Mouse (Mus musculus): ENCODE results near the gene Fgd3. TPM values are rescaled to one million over a fixed set of nuclear protein-coding genes. Genes with fewer than 3 reads are reported as not detected.

Fgd3 gene
- polyA plus RNA-seq, 1 experiment from 2014 or later = 0.98 TPM

DNA sequence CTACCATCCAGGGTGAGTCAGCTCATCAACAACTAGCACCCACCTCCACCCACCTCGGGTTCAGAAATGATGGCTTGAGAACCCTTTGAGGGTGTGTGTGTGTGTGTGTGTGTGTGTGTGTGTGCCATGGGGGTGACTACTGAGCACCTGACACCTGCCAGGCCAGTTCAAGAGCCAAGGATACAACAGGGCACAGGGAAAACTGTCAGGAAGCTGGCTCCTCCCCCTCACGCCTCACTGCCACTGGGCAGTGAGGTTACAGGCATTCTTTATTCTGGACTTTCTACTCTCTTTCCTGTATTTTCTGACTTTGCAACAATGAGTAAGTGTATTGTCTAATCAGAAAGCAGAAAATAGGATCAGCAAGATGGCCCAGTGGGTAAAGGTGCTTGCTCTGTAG is 70.5 kb downstream of the Fgd3 start:
- WGBS = 67% methylated on average over 2 of the region's 2 CpGs
- Histone ChIP-seq H3K9me3 (no peaks in the 10 kb centered on the region), H3K27me3 (ENCODE audit: insufficient read depth, poor library complexity, severe bottlenecking) (peaks cover 60% of the 10 kb centered on the region), H3K4me3 (no peak overlapping the region), H3K4me1 (replicated peaks) (peaks cover 33% of the 10 kb centered on the region), H3K36me3 (no peaks in the 10 kb centered on the region), H3K27ac (no peak overlapping the region)
- DNase-seq (ENCODE audit: low spot score) = no peak

DNA sequence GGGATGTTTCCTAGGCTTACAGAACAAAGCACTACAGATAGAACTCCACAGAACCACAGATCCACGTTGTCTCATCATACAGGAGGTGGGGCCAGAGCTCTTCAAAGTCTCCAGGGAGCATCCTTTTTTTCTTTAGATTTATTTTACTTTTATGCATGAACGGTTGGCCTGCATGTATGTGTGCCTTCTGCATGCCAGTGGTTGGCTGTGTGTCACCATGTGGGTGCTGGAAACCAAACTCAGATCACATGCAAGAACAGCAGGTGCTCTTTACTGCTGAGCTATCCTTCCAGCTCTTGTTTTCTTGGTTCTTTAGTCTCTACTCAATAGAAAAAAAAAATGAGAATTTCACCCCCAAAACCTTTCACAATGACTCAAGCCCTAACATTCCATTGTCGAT is 71.2 kb downstream of the Fgd3 start:
- no peak for DNase-seq (ENCODE audit: low spot score)
- WGBS = 66% methylated on average over 3 of the region's 3 CpGs
- no peaks in the 10 kb centered on the region for H3K9me3 ChIP-seq
- peaks cover 33% of the 10 kb centered on the region for H3K4me1 ChIP-seq (replicated peaks)
- no peaks in the 10 kb centered on the region for H3K36me3 ChIP-seq
- peaks cover 66% of the 10 kb centered on the region for H3K27me3 ChIP-seq (ENCODE audit: insufficient read depth, poor library complexity, severe bottlenecking)
- no peak overlapping the region for H3K27ac ChIP-seq
- H3K4me3 ChIP-seq = no peak overlapping the region

DNA sequence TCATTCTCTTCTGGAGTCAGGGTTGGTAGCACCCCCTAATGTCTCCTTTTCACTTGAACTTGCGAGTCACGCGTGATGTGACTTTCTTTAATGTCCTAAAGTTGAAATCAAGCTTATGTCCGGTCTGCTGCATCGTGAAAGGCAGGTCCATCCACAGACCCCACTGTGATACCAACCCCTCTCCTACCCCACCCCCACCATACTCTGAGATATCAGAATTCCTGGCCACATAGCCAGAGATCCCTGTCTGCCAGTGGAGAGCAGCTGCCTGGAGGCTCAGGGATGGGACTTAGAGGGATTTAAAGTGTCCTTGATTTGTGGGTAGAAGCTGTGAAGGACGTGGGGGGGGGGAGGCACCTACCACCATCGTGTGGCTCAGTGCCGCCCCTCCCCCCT is 71.6 kb downstream of the Fgd3 start, which contains the start of gene Susd3:
Gene Susd3 (minus strand): TSS at position 240 of the 396 bp plus-strand sequence.
- peaks cover 68% of the 10 kb centered on the region for H3K27me3 ChIP-seq (ENCODE audit: insufficient read depth, poor library complexity, severe bottlenecking)
- no peak for DNase-seq (ENCODE audit: low spot score)
- H3K4me3 ChIP-seq = peak within 1 kb of the TSS; percentile 53
- H3K4me1 ChIP-seq (replicated peaks) = peaks cover 33% of the 10 kb centered on the region
- WGBS = 18% methylated on average over 8 of the region's 8 CpGs
- no peaks in the 10 kb centered on the region for H3K36me3 ChIP-seq
- H3K27ac ChIP-seq = peak within 1 kb of the TSS; percentile 6; the same call in 1 of the 2 replicates
- H3K9me3 ChIP-seq = no peaks in the 10 kb centered on the region

DNA sequence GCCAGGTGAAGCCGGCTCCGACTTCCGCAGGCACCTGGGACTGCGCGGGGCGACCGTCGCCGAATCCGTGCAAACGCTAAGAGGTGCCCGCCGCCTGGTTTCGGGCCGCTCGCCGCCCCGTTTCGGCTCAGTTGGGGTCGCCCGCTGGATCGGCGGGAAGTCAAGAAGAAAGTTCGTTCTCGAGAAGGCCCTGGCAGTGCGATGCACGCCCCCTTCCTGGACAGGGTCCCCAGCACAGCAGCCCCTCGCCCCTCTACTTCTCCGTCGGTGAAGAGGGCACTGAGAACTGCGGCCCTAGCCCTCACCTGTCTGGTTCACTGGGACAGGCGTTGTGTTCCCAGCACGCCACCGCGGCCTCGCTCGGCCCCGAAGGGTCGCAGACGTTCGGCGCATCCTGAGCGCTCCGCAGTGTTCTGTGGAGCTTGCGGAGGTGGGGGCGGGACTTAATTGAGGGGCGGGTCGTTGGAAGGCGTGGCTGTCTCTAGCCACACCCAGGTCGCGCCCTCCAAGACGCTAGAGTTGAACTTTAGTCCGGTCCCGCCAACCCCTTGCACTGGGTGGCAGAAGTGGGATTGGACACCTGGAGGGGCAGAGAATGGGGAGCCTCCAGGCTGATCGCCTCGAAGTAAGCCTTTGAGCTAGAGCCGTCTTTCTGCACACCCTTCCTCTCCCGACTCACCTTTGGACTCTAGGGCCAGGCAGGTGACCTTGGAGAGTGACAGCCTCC is 72.2 kb downstream of the Fgd3 start:
- DNase-seq (ENCODE audit: low spot score) = peak; percentile 57
- H3K9me3 ChIP-seq = no peaks in the 10 kb centered on the region
- peak overlapping the region; percentile 6; the same call in 1 of the 2 replicates for H3K27ac ChIP-seq
- peaks cover 68% of the 10 kb centered on the region for H3K27me3 ChIP-seq (ENCODE audit: insufficient read depth, poor library complexity, severe bottlenecking)
- no peaks in the 10 kb centered on the region for H3K36me3 ChIP-seq
- H3K4me1 ChIP-seq (replicated peaks) = peaks cover 33% of the 10 kb centered on the region
- 2% methylated on average over 58 of the region's 58 CpGs for WGBS
- H3K4me3 ChIP-seq = peak overlapping the region; percentile 53

DNA sequence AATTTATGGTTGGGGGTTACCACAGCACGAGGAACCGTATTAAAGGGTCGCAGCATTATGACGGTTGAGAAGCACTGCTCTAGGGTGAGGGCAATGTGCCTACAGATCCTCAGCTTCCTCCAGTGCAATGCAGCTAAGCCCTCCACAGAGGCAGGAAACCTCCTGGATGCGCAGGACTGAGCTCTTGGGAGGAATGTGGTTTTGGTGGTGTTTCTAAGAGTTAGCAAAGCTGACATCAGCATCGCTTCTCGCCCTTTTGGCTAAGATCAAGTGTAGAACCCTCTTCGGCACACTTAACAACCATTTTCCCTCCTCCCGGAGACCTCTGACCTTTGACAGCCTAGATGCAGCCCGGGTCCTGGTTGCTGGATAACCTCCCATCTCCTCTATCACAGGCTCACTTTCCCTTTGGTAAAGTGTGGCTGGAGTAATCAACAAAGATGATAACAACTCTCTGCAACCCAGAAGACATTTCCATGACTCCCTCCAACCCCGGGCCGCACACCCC is 72.8 kb downstream of the Fgd3 start:
- no peak for DNase-seq (ENCODE audit: low spot score)
- peaks cover 68% of the 10 kb centered on the region for H3K27me3 ChIP-seq (ENCODE audit: insufficient read depth, poor library complexity, severe bottlenecking)
- 31% methylated on average over 12 of the region's 12 CpGs for WGBS

DNA sequence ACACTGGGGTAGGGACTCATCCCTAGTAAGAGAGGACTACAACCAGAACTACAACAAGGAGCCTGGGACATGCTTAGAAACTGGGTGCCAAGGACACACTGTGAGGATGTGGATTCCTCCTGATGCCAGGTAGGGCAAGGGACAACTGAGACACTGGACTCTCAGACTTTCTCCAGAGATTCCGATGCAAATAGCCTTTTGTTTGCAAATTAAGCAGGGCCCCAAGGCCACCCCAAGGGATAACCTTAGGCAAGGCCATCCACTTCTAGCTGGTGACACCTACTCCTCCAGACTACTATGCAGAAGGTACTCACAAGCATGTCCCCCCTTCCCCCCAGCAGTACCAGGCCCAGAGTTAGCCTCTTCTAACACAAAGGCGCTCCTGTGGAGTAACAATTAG is 73.5 kb downstream of the Fgd3 start:
- Histone ChIP-seq H3K27me3 (ENCODE audit: insufficient read depth, poor library complexity, severe bottlenecking) (peaks cover 62% of the 10 kb centered on the region), H3K4me1 (replicated peaks) (peaks cover 33% of the 10 kb centered on the region), H3K36me3 (no peaks in the 10 kb centered on the region), H3K27ac (no peak overlapping the region), H3K9me3 (no peaks in the 10 kb centered on the region), H3K4me3 (no peak overlapping the region)
- DNase-seq (ENCODE audit: low spot score) = no peak
- WGBS = 66% methylated on average over 2 of the region's 2 CpGs

More for the DNA sequence above, 72.8 kb downstream of the Fgd3 start:
- Histone ChIP-seq H3K9me3 (no peaks in the 10 kb centered on the region), H3K27ac (peak overlapping the region; percentile 6; the same call in 1 of the 2 replicates), H3K4me3 (peak overlapping the region; percentile 53), H3K36me3 (no peaks in the 10 kb centered on the region), H3K4me1 (replicated peaks) (peaks cover 33% of the 10 kb centered on the region)

DNA sequence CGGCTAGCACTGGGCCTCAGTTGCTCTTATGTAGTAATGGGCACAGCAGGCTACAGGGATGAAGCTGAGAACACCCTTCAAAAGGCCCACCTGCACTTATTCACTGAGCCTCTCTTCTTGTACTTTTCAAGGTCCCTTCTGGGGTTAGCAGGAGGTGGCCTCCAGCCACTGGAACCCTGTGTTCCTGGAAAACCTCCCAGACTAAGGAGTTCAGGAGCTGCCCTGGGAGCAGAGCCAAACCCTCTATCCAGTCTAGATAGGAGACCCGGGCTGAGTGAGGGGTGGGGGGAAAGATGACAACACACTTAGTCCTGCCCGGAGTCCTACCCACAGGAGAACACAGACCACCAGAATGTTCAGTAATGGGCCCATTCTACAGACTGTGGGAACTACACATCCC is 74.1 kb downstream of the Fgd3 start:
- Histone ChIP-seq H3K27ac (no peak overlapping the region), H3K27me3 (ENCODE audit: insufficient read depth, poor library complexity, severe bottlenecking) (peaks cover 61% of the 10 kb centered on the region), H3K4me1 (replicated peaks) (peaks cover 33% of the 10 kb centered on the region), H3K4me3 (no peak overlapping the region), H3K36me3 (no peaks in the 10 kb centered on the region), H3K9me3 (no peaks in the 10 kb centered on the region)
- WGBS = 83% methylated on average over 3 of the region's 3 CpGs
- no peak for DNase-seq (ENCODE audit: low spot score)

DNA sequence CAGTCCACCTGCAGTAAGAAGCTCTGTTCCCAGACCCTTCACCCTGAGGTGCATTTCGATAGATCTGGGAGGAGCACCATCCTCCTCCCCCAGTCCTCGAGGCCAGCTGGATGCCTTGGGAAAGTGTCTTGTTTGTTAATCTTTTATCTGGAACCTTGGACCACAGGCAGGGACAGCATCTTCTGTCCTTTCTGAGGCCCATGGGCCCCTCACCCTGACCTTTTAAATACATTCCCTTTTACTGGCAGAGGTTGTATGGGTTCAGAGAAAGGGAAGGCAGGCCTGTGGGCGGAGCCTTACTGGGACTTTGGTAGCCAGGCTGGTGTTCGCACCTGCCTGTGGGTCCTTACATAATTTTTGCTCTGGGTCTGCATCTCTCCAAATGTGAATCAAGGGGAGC is 74.9 kb downstream of the Fgd3 start:
- H3K9me3 ChIP-seq = no peaks in the 10 kb centered on the region
- no peak for DNase-seq (ENCODE audit: low spot score)
- no peaks in the 10 kb centered on the region for H3K36me3 ChIP-seq
- H3K27ac ChIP-seq = no peak overlapping the region
- peaks cover 61% of the 10 kb centered on the region for H3K27me3 ChIP-seq (ENCODE audit: insufficient read depth, poor library complexity, severe bottlenecking)
- WGBS = 61% methylated on average over 4 of the region's 4 CpGs
- H3K4me1 ChIP-seq (replicated peaks) = peaks cover 32% of the 10 kb centered on the region
- no peak overlapping the region for H3K4me3 ChIP-seq

DNA sequence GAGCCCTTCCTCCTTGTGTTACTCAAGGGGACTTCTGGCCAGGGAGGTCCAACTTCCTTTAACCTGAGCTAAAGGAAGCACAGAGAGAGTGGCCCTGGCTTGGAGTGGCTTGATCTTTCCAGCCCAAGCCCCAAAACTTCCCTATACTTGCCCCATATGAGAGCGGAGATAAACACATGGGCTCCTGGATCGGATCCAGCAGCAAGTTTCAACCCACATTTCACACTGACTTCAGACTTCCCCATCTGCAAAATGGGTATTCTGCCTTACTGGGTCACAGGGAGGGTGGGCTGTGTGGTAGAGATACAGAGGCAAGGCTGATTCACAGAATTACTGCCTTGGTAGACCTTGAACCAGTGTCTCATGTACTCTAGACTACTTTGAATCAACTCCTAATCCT is 76.6 kb downstream of the Fgd3 start:
- Histone ChIP-seq H3K4me1 (replicated peaks) (peaks cover 30% of the 10 kb centered on the region), H3K36me3 (no peaks in the 10 kb centered on the region), H3K27ac (no peak overlapping the region), H3K27me3 (ENCODE audit: insufficient read depth, poor library complexity, severe bottlenecking) (peaks cover 45% of the 10 kb centered on the region), H3K9me3 (no peaks in the 10 kb centered on the region), H3K4me3 (no peak overlapping the region)
- WGBS = 95% methylated on average over 2 of the region's 2 CpGs
- DNase-seq (ENCODE audit: low spot score) = no peak

DNA sequence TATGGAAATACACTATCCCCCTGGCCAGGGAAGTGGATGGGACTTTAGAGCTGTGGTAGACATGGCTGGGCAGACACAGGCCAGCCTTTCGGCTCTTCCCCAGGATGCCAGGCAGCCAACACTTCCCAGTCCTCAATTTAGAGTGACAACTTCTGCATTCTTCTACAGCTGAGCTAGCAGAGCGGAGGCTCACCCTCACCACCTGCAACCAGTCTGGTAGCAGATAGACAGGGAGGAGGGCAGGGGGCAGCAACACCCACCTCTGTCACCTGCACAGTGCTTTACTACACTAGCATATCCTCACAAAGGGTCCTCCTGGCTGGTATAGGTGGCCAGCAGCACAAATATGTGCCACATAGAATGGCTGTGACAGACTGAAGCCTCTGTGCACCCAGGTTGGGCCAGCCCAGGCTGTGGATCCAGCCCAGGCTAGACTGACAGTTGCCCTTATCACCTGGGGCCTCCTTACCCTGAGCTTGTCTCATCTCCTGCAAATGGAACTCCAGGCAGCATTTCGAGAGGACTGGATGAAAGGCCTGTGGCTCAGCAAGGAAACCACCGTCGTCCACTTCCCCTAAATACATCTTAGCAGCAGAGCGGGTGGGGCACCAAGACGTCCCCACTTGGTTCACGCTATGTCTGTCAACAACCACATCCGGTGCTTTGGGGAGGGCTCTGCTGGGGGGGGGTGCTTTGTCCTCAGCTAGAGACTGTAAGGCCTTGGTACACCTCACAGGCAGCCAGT is 77.6 kb downstream of the Fgd3 start:
- Histone ChIP-seq H3K27me3 (ENCODE audit: insufficient read depth, poor library complexity, severe bottlenecking) (peaks cover 35% of the 10 kb centered on the region), H3K9me3 (no peaks in the 10 kb centered on the region), H3K4me3 (no peak overlapping the region), H3K27ac (peak overlapping the region; percentile 53; the same call in 1 of the 2 replicates), H3K4me1 (replicated peaks) (peaks cover 20% of the 10 kb centered on the region), H3K36me3 (no peaks in the 10 kb centered on the region)
- 73% methylated on average over 9 of the region's 9 CpGs for WGBS
- no peak for DNase-seq (ENCODE audit: low spot score)

DNA sequence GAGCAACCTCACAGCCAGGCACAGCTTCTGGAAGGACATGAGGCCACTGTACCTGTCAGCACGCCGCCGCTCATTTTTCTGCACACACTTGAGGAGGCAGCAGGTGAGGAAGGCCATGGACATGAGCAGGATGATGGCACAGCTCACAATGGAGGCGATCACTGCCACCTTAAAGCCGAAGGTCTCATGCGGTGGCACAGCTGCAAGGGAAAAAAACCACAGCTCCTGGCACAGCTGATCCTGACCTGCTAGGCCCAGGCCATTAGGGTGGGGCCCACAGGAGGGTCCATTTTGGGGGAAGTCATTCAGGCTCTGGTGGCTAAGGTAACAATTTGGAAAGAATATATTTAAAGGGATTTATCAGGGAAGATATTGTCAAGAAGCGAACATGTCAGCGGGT is 81.4 kb downstream of the Fgd3 start:
- DNase-seq (ENCODE audit: low spot score) = no peak
- peaks cover 7% of the 10 kb centered on the region for H3K4me1 ChIP-seq (replicated peaks)
- H3K27ac ChIP-seq = no peak overlapping the region
- H3K27me3 ChIP-seq (ENCODE audit: insufficient read depth, poor library complexity, severe bottlenecking) = no peaks in the 10 kb centered on the region
- H3K9me3 ChIP-seq = no peaks in the 10 kb centered on the region
- 92% methylated on average over 8 of the region's 8 CpGs for WGBS
- H3K36me3 ChIP-seq = no peaks in the 10 kb centered on the region
- H3K4me3 ChIP-seq = no peak overlapping the region

DNA sequence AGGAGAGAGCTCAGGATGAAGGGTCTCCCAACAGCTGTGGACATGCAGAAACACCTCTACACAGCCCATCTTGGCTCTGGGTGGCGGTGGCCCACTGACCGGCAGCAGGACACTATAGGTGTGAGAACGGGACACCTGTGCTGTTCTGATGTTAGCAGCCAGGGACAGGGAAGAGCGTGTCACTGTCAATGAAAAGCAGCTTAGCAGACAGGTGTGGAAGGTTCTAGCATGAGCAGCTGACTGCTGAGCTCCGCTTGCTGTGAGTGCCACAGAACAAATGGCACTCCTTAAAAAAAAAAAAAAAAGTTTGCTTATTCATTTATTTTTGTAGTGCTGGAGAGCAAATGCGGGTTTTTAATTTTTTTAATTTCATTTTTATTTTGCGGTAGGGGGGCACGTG is 82.5 kb downstream of the Fgd3 start:
- no peak for DNase-seq (ENCODE audit: low spot score)
- no peaks in the 10 kb centered on the region for H3K36me3 ChIP-seq
- H3K4me1 ChIP-seq (replicated peaks) = peaks cover 7% of the 10 kb centered on the region
- no peaks in the 10 kb centered on the region for H3K27me3 ChIP-seq (ENCODE audit: insufficient read depth, poor library complexity, severe bottlenecking)
- no peak overlapping the region for H3K4me3 ChIP-seq
- H3K27ac ChIP-seq = no peak overlapping the region
- no peaks in the 10 kb centered on the region for H3K9me3 ChIP-seq
- 92% methylated on average over 8 of the region's 8 CpGs for WGBS

DNA sequence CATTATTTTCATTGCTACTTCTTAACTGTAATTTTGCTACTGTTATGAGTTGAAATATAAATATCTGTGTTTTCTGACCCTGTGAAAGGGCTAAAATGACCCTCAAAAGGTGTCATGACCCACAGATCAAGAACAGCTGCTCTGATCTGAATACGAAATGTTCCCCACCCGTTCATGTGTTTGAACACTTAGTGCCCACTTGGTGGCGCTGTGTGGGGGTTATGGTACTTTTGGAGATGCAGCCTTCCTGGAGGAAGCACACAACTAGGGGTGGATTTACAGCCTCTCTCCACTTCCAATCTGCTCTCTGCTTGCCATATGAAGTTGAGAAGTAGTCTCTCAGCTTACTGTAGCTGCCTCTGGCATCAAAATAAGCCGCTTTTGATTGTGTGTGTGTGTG is 85.4 kb downstream of the Fgd3 start:
- H3K27me3 ChIP-seq (ENCODE audit: insufficient read depth, poor library complexity, severe bottlenecking) = no peaks in the 10 kb centered on the region
- no peaks in the 10 kb centered on the region for H3K4me1 ChIP-seq (replicated peaks)
- no peak overlapping the region for H3K4me3 ChIP-seq
- 96% methylated on average over 4 of the region's 4 CpGs for WGBS
- no peak for DNase-seq (ENCODE audit: low spot score)
- H3K27ac ChIP-seq = no peak overlapping the region
- no peaks in the 10 kb centered on the region for H3K36me3 ChIP-seq
- no peaks in the 10 kb centered on the region for H3K9me3 ChIP-seq
